Mouse (Mus musculus) hindbrain, embryonic 14.5 days (tissue): Measurements from ENCODE around the gene Lipe. TPM values are rescaled to one million over a fixed set of nuclear protein-coding genes. Genes with fewer than 3 reads are reported as not detected.

Experiments
- ATAC-seq: fragments of 200-750 bp; cut with Nextera tagmentation; 2 replicates; pipeline ENCODE4 v1.8.0; 2017; ENCODE audit warnings: moderate number of reproducible peaks, mild to moderate bottlenecking, moderate TSS enrichment, moderate library complexity; ENCODE audit not compliant: low FRiP score
- DNase-seq: peaks from one replicate; pipeline ENCODE4 v3.0.0-alpha.2; 2015; ENCODE audit warnings: low spot score
- H3K27ac ChIP-seq: fragments of 300-500 bp; sonication (generic); 2 replicates; pipeline ENCODE4 v1.5.1; 2014; ENCODE audit warnings: mild to moderate bottlenecking, moderate library complexity
- H3K27me3 ChIP-seq: fragments of 300-500 bp; sonication (generic); 2 replicates; pipeline ENCODE4 v1.6.1; 2014; ENCODE audit warnings: mild to moderate bottlenecking, low read length, mixed read lengths; ENCODE audit not compliant: control insufficient read depth, insufficient read depth
- H3K36me3 ChIP-seq: fragments of 300-500 bp; sonication (generic); replicated peaks from 2 replicates; pipeline ENCODE4 v1.6.1; 2014; ENCODE audit not compliant: control insufficient read depth, insufficient read depth
- H3K4me1 ChIP-seq: fragments of 300-500 bp; sonication (generic); replicated peaks from 2 replicates; pipeline ENCODE4 v1.6.1; 2014; ENCODE audit warnings: antibody characterized with exemption, low read length, mixed read lengths; ENCODE audit not compliant: control insufficient read depth, insufficient read depth
- H3K4me2 ChIP-seq: fragments of 300-500 bp; sonication (generic); replicated peaks from 2 replicates; pipeline ENCODE4 v1.6.1; 2014; ENCODE audit warnings: mild to moderate bottlenecking, moderate library complexity
- H3K4me3 ChIP-seq: fragments of 300-500 bp; sonication (generic); replicated peaks from 2 replicates; pipeline ENCODE4 v1.5.1; 2014; ENCODE audit warnings: mild to moderate bottlenecking, low read length
- H3K9ac ChIP-seq: fragments of 300-500 bp; sonication (generic); 2 replicates; pipeline ENCODE4 v1.6.1; 2014
- H3K9me3 ChIP-seq: fragments of 300-500 bp; sonication (generic); 2 replicates; pipeline ENCODE4 v1.6.1; 2016; ENCODE audit warnings: low read length; ENCODE audit not compliant: control insufficient read depth
- WGBS: fragments of 180-500 bp; shearing (Covaris S2); extraction: QIAGEN DNeasy Blood & Tissue Kit; methylation state at CpG from one replicate; pipeline ENCODE4 v1.1.7; 2014; 5-methylcytosine and 5-hydroxymethylcytosine counted together
- polyA plus RNA-seq: library from polyadenylated mRNA; unstranded; fragments of >200 nt; fragmentation: Nextera tagmentation; extraction: Ambion mirVana; gene quantifications from 2 replicates; pipeline ENCODE4 v1.2.1, GENCODE M21; 2014

Gene Lipe
- polyA plus RNA-seq, 1 experiment from 2014 or later = 5.7 TPM

GRCm38 (mm10) chr7:25376556-25376955 is 22.0 kb downstream of the Lipe start:
- H3K4me2 ChIP-seq = peak overlapping the region; percentile 51
- peaks cover 14% of the 10 kb centered on the region for H3K36me3 ChIP-seq
- H3K27me3 ChIP-seq = peaks cover 5% of the 10 kb centered on the region; the same call in 1 of the 2 replicates
- peak overlapping the region; percentile 30 for H3K4me3 ChIP-seq
- peak overlapping the region; percentile 48 for H3K9ac ChIP-seq
- peaks cover 11% of the 10 kb centered on the region; the same call in 1 of the 2 replicates for H3K4me1 ChIP-seq
- peak; percentile 77 for DNase-seq
- peak; percentile 68; the same call in 1 of the 2 replicates for ATAC-seq
- no peak overlapping the region for H3K27ac ChIP-seq
- no peaks in the 10 kb centered on the region for H3K9me3 ChIP-seq
- 2% methylated on average over 17 of the region's 17 CpGs for WGBS

DNA sequence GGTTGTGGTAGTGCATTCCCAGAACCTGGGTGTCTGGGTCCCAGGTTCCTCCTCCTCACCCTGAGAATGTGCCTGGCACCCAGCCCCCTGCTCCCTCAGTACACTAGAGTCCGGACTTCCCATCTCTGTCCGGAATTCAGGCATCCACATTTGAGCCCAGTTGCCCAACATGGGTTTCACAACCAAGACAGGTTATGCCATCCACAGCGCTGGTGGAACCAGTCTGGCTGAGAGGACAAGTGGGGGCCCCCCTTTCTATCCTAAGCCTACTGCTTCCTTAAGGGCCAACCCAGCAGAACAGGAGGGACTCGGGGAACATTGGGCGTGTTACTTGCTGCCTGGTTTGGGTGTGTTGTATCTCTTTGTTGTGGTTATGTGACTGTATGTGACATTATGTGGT is 26.1 kb downstream of the Lipe start:
- no peak overlapping the region for H3K9ac ChIP-seq
- peaks cover 9% of the 10 kb centered on the region; the same call in 1 of the 2 replicates for H3K4me1 ChIP-seq
- H3K4me3 ChIP-seq = no peak overlapping the region
- ATAC-seq (no peak), DNase-seq (no peak)
- no peaks in the 10 kb centered on the region for H3K36me3 ChIP-seq
- no peaks in the 10 kb centered on the region for H3K9me3 ChIP-seq
- no peak overlapping the region for H3K27ac ChIP-seq
- peaks cover 24% of the 10 kb centered on the region for H3K27me3 ChIP-seq
- WGBS = 91% methylated on average over 5 of the region's 5 CpGs
- no peak overlapping the region for H3K4me2 ChIP-seq

GRCm38 (mm10) chr7:25369058-25369749 is 29.3 kb downstream of the Lipe start, which contains the start of gene Cnfn:
Gene Cnfn, minus strand, starts transcription at chr7:25369724.
- H3K9ac ChIP-seq = no peak within 1 kb of the TSS
- WGBS = 56% methylated on average over 12 of the region's 12 CpGs
- no peak within 1 kb of the TSS for H3K4me3 ChIP-seq
- peaks cover 34% of the 10 kb centered on the region for H3K27me3 ChIP-seq
- H3K27ac ChIP-seq = no peak within 1 kb of the TSS
- peaks cover 4% of the 10 kb centered on the region for H3K36me3 ChIP-seq
- no peak within 1 kb of the TSS for H3K4me2 ChIP-seq
- DNase-seq = no peak
- peaks cover 17% of the 10 kb centered on the region for H3K4me1 ChIP-seq
- ATAC-seq = no peak
- H3K9me3 ChIP-seq = no peaks in the 10 kb centered on the region

DNA sequence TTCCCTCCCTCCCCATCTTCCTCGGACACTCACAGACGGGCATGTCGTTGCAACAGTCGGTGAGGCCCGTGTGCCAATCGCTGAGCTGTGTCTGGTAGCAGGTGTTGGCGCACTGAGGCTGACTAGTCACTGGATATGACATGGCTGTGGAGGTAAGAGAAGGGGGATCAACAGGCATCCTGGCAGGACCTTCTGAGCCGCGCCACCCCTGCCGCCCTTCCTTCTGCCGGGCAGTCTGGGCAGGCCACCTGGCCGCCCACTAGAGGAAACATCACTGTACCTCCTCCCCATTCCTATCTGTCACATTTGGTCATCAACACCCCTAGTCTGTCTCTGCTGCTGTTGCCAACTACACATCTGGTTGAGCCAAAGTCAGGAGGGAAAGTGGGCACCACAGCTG is 30.2 kb downstream of the Lipe start:
- 22% methylated on average over 12 of the region's 12 CpGs for WGBS
- Histone ChIP-seq H3K36me3 (peaks cover 13% of the 10 kb centered on the region), H3K4me3 (no peak overlapping the region), H3K9me3 (no peaks in the 10 kb centered on the region), H3K9ac (no peak overlapping the region), H3K4me1 (peaks cover 17% of the 10 kb centered on the region), H3K27ac (no peak overlapping the region), H3K27me3 (peaks cover 34% of the 10 kb centered on the region), H3K4me2 (no peak overlapping the region)
- no peak for DNase-seq
- ATAC-seq = no peak

- H3K4me3 ChIP-seq = no peak overlapping the region; the same call in 1 of the 2 replicates
- ATAC-seq = 0 out of 2 replicates have a peak, but pooled peaks have one; percentile 28
- no peaks in the 10 kb centered on the region for H3K9me3 ChIP-seq
- H3K4me1 ChIP-seq = peaks cover 17% of the 10 kb centered on the region
- no peak for DNase-seq
- H3K27ac ChIP-seq = no peak overlapping the region
- H3K4me2 ChIP-seq = no peak overlapping the region
- H3K9ac ChIP-seq = no peak overlapping the region
- WGBS = 2% methylated on average over 33 of the region's 33 CpGs
- H3K36me3 ChIP-seq = peaks cover 19% of the 10 kb centered on the region
- H3K27me3 ChIP-seq = peaks cover 34% of the 10 kb centered on the region
Observed at GRCm38 (mm10) chr7:25367632-25368293, 30.7 kb downstream of the Lipe start.

DNA sequence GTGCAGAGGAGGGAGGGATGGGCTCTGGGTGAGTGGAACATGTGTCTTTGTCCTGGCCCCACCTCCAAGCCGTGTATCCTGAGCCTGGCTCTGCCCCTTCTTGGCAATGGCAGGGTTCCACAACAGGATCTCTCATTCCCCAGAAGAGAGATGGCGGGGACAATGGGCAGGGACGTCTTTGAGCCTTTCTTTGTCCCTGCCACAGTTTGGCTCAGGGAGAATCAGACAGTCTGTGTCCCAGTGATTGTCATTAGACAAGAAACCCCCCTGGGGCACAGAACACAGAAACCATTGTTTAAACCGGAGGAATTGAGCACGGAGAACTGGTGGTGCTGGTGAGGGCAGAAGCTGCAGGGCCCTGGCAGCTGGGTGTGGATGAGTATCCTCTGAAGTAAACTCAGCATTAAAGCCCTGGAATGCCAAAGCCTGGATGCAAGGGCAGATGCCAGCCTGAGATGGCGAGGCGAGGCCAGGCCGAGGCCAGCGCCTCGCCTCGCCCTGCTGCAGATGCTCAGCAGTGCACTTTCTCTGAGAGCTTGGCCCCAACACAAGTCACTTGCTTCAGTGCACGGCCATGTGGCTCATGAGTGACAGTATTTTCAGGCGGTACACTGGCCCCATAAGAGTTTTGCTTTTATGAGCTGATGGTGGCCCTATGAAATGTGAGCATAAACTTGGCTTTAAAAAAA is 32.4 kb downstream of the Lipe start:
- ATAC-seq (peak; percentile 26; the same call in 1 of the 2 replicates), DNase-seq (peak; percentile 45)
- Histone ChIP-seq H3K27me3 (peaks cover 34% of the 10 kb centered on the region), H3K4me2 (no peak overlapping the region), H3K9me3 (no peaks in the 10 kb centered on the region), H3K36me3 (peaks cover 35% of the 10 kb centered on the region), H3K27ac (peak overlapping the region; percentile 9; the same call in 1 of the 2 replicates), H3K4me1 (peaks cover 17% of the 10 kb centered on the region), H3K4me3 (no peak overlapping the region), H3K9ac (peak overlapping the region; percentile 36)
- WGBS = 13% methylated on average over 13 of the region's 13 CpGs

- H3K4me2 ChIP-seq = no peak overlapping the region
- DNase-seq (no peak), ATAC-seq (no peak)
- H3K9me3 ChIP-seq = no peaks in the 10 kb centered on the region
- peaks cover 17% of the 10 kb centered on the region for H3K4me1 ChIP-seq
- H3K27me3 ChIP-seq = peaks cover 23% of the 10 kb centered on the region
- peaks cover 58% of the 10 kb centered on the region for H3K36me3 ChIP-seq
- no peak overlapping the region for H3K27ac ChIP-seq
- no peak overlapping the region for H3K4me3 ChIP-seq
- H3K9ac ChIP-seq = no peak overlapping the region
- 96% methylated on average over 17 of the region's 17 CpGs for WGBS
Observed at GRCm38 (mm10) chr7:25363632-25364031, 34.9 kb downstream of the Lipe start.

- H3K4me1 ChIP-seq = peaks cover 20% of the 10 kb centered on the region
- peaks cover 18% of the 10 kb centered on the region for H3K27me3 ChIP-seq
- H3K9me3 ChIP-seq = no peaks in the 10 kb centered on the region
- ATAC-seq (no peak), DNase-seq (no peak)
- no peak overlapping the region for H3K4me2 ChIP-seq
- WGBS = 89% methylated on average over 19 of the region's 19 CpGs
- H3K27ac ChIP-seq = no peak overlapping the region
- H3K36me3 ChIP-seq = peaks cover 58% of the 10 kb centered on the region
- H3K4me3 ChIP-seq = no peak overlapping the region
- H3K9ac ChIP-seq = no peak overlapping the region
Observed at GRCm38 (mm10) chr7:25363151-25363550, 35.4 kb downstream of the Lipe start.

GRCm38 (mm10) chr7:25358721-25359206 is 39.7 kb downstream of the Lipe start:
- H3K36me3 ChIP-seq = peaks cover 88% of the 10 kb centered on the region
- H3K4me2 ChIP-seq = no peak overlapping the region; the same call in 1 of the 2 replicates
- no peaks in the 10 kb centered on the region for H3K9me3 ChIP-seq
- H3K9ac ChIP-seq = peak overlapping the region; percentile 28; the same call in 1 of the 2 replicates
- H3K4me1 ChIP-seq = 0 out of 2 replicates have a peak, but pooled peaks cover 3% of the 10 kb centered on the region
- 41% methylated on average over 19 of the region's 19 CpGs for WGBS
- peak; percentile 73 for ATAC-seq
- H3K27me3 ChIP-seq = no peaks in the 10 kb centered on the region
- H3K27ac ChIP-seq = peak overlapping the region; percentile 51; the same call in 1 of the 2 replicates
- DNase-seq = peak; percentile 38
- no peak overlapping the region for H3K4me3 ChIP-seq
